Mouse (Mus musculus) retina, adult 2 months (tissue): Measurements from ENCODE around the gene Hoxd13.

ENCODE experiments used
- DNase-seq: peaks from one replicate; pipeline ENCODE4 v3.0.0-alpha.2; 2012; ENCODE audit warnings: low read depth, low spot score

Hoxd13 gene

DNA sequence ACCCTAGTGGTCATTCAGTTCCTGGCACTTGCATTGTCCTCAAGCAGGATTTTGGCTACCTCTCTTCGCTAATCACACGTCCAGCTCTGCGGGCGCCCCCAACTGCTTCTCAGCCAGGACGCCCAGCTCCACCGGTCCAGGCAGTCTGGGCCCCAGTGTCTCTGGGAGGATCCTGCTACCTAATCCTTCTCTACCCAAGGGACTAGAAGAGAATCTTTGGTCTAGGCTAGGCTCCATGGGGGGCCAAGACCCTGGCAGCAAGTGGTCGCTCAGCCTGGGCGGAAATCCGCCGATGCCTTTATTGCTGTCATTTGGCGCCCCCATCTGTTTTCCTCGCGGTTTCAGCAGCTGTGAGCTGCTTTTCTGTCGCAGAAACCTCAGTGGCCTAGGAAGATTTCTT lies 6.4 kb upstream of the Hoxd13 start:
- DNase-seq, result no peak

DNA sequence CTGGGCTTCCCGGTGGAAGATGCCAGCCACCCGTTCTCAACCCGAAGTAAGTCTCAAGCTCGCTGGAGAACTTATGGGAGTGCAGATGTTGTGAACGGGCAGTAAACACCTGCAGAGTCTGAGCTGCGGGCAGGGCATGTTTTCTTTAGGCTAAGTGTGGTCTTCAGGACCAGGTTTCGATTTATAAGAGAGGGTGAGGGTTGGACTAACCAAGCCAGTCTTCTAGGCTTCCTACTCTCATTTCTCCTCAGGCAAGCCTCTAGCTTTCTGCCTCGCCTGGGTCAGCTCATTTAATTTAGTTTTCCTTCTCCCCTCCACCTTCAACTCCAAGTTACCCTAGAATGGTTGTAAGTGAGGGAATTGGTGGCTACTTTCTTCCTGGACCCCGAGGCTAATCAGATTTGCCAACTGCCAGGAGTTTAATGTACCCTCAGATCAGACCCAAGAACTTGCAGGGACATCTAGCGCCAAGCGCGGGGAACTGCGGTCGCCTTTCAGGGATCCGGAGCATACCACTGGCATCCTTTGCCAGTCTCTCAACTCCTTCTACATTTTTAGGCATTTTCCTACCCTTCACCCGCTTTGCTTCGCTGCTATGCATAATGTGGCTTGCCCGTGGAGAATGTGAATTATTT lies 4.7 kb upstream of the Hoxd13 start:
- no peak for DNase-seq

DNA sequence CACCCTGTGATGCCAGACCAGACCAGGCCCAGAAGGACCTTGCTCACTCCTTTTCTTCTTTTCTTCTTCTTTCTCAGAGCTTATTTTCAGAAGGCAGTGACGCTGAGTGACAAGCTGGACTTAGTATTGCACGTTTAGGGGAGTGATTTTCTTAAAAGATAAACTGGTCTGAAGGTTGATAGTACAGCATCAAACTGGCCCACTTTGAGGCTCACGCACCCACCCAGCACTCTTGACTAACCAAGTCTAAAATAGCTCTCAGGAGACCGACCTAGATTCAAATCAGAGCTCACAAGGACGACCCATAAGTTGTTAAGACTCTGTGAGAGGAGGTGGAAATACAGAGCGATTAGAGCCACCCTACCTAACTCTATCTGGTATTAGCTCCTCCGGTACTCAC lies 1.7 kb upstream of the Hoxd13 start:
- DNase-seq, result no peak

DNA sequence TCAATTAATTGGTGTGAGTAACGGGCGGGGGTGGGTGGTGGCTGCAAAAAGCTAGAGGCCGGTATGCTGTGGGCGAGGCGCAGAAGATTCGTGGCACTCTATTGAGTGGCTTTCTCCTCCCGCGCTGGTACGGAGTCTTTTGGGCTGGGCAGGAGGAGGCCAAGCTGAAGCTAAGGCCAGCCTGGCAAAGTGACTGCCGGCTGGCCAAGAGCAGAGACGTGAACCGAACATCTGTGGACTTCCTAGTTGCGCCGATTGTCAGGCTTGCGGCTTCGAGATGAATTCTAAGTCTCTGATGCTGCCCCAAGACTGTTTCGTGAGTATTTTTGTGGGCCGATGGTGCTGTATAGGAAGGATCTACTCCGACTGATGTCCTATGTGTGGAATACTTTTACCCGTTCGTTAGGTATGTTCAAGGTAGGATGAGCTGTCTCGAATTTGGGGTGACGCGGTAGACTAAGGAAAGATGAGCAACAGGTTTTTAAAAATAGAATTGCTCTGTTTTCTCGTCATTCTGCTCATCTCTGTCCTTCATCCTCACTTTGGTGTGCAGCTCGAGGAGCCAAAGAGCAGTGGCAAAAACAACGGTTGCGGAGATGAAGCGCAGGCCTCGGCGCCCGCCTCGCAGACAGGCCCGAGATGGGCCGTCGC lies 794 bp upstream of the Hoxd13 start:
- DNase-seq, result no peak

DNA sequence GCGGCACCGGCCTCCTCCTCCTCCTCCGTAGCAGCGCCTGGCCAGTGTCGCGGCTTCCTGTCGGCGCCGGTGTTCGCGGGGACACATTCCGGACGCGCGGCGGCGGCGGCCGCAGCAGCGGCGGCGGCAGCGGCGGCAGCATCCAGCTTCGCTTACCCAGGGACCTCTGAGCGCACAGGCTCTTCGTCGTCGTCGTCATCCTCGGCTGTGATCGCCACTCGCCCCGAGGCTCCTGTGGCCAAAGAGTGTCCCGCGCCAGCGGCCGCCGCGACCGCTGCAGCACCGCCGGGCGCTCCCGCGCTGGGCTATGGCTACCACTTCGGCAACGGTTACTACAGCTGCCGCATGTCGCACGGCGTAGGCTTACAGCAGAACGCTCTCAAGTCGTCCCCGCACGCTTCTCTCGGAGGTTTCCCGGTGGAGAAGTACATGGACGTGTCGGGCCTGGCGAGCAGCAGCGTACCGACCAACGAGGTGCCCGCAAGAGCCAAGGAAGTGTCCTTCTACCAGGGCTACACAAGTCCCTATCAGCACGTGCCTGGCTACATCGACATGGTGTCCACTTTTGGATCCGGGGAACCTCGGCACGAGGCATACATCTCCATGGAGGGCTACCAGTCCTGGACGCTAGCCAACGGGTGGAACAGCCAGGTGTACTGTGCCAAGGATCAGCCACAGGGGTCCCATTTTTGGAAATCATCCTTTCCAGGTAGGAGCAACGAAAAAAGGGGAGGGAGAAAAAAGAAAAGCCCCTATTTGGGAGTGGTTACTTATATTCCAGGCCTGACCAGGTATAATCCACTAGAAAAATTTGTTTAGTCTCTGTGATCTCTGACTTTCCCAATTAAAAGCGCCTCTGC lies 490 bp downstream of the Hoxd13 start:
- no peak for DNase-seq

DNA sequence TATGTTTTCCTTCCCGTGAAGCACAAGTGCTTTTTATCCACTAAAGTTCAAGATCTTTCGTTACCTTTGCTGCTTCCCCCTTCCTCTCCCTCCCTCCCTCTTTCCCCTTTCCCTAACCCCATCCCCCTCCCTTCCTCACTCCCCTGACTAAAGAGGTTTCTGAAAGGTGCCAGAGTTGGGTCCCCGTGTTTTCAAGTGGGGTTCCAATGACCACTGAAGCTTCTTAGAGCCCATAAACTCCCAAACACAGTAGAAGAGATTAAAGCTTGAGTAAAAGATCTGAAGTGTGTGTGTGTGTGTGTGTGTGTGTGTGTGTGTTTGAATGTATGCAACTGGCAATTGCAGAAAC lies 1.1 kb downstream of the Hoxd13 start:
- no peak for DNase-seq

DNA sequence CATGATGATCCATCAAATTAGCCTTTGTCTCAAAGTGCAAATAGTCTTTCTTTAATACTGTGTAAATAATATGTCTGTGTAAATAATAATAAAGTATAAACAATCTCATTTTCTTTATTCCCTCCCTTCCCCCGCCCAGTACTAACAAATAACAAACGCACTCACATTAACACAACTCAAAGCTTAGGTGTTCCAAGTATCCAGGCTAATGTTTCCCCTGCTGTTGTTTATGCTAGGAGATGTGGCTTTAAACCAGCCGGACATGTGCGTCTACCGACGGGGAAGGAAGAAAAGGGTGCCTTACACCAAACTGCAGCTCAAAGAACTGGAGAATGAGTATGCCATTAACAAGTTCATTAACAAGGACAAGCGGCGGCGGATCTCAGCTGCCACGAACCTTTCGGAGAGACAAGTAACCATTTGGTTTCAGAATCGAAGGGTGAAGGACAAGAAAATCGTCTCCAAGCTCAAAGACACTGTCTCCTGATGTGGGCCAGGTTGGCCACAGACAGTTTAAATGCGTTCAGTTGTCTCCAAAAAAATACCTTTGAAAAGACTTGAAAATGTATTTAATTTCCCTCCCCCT lies 1.6 kb downstream of the Hoxd13 start:
- no peak for DNase-seq

DNA sequence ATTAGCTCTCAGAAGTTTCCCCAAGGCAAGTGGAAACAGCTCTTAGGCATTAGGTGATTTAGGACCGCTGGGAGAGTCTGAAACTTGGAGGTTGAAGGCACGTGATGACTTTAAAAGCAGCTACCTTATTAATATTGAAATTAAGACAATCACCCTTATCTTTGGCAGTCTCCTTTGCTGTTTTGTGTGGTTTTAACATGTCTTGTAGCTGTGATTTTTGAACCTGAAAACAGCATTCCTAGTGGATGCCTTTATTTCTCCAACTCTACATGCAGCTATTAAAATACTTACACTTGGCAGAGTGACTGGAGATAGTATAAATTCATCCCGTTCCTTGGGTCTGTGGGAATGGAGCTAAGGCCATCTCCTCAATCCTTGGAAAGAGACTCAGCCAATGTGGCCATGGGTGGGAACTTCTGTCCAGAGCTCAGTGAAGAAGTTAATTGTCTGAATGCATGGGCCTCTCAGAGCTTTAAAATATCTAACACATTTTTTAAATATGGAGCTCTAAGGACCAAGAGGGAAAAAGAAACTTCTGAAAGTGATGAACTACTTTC lies 2.6 kb downstream of the Hoxd13 start:
- DNase-seq, result no peak

DNA sequence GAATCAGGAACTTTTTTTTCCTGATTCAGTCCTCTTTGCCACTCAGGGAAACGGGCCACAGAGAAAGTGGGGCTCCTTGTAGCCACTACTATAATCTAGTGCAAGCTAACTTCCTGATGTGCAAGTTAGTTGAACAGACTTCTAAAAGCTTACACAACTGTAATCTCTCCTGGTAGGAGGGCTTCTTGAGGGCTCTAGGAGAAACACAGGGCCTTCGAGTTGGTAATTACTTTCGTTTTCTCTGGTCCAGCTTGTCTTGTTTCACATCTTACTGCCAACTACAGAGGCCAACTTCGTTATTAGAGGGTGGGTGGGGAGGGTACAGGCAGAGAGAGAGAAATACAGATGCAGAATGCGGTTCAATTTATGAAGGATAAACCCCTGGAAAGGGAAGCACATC lies 3.7 kb downstream of the Hoxd13 start:
- DNase-seq, result no peak

DNA sequence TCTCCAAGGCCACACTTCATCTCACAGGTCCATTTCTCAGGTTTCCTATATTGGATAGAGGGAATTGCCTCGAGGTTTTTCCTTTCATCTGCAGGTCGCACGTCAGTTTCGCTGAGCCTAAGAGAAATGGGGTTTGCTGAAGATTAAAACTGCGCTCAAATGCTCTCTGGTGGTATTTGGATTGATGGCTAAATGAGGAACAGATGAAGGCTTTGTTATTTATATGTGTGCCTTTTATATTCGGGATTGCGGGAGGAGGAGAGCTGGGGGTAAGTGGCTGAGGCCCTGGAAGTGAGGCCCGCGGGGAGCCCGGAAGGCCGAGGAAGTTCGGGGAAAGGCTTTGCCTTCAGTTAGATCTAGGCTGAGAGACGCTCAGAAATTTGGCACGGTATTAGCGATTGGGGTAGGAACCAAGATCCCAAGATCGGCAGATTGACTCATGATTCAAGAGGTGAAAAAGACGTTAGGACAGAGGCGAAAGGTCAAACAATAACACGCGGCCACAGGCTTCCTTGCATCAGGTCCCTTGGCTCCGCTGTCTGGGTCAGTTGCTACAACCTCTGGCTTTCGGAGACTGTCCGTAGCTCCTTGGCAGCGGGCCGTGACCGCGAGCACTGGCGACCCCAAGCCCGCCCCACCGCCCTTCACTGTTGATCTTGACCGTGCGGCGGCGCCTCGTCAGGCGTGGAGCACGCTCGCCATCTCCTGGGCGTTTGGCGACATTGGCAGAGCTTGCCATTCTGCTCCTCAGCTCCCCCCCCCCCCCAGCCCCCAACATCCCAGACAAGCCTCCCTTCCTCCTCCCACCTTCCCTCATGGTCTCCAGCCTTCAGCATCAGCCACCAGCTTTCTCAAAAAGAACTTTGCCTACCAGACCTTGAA lies 4.6 kb downstream of the Hoxd13 start:
- DNase-seq, result no peak

DNA sequence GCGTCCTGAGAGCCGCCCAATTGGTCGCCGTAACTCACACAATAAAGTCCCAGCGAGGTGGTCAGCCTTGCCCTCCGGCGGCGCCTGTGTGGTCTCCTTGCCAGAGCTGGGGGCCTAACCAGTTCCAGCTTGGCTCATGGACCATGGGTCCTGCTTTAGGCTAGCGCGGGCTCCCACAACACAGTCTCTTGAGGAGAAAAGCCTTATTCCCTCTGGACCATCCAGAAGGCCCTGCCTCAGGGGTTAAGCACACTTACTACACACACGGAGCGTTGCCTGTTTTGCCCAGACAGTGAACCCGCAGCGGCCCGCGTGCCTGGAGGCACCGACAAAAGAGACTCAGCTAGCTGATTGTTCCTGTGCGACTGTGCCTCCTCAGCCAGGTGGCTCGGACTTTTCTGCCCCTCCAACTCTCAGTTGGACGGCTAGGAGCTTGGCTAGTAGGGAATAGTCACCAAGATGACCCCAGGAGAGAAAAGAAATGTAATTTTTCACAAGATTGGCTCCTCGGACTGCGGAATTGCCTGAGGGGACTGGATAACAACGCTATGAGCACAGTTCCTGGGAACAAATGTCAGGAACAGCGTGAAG lies 5.8 kb downstream of the Hoxd13 start:
- DNase-seq, result no peak

DNA sequence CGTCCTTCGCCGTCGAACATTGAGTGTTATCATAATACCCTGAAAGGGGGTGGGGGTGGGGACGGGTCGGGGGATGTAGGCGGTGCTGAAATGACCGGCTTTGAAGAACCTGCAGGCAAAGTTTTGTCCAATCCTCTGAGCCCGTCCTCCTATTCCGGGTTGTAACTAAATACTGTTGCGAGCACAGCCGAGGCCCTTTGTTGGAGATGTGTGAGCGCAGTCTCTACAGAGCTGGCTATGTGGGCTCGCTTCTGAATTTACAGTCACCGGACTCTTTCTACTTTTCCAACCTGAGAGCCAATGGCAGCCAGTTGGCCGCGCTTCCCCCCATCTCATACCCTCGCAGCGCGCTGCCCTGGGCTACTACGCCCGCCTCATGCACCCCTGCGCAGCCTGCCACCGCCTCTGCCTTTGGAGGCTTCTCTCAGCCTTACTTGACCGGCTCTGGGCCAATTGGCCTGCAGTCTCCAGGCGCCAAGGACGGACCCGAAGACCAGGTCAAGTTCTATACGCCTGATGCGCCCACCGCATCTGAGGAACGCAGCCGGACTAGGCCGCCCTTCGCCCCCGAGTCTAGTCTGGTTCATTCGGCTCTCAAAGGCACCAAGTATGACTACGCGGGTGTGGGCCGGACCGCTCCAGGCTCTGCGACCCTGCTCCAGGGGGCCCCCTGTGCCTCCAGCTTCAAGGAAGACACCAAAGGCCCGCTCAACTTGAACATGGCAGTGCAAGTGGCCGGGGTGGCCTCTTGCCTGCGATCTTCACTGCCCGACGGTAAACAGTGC lies 7.0 kb downstream of the Hoxd13 start, which contains the start of gene Hoxd12:
Hoxd12 (plus strand) TSS at position 133 of the 785 bp plus-strand sequence.
- no peak for DNase-seq

DNA sequence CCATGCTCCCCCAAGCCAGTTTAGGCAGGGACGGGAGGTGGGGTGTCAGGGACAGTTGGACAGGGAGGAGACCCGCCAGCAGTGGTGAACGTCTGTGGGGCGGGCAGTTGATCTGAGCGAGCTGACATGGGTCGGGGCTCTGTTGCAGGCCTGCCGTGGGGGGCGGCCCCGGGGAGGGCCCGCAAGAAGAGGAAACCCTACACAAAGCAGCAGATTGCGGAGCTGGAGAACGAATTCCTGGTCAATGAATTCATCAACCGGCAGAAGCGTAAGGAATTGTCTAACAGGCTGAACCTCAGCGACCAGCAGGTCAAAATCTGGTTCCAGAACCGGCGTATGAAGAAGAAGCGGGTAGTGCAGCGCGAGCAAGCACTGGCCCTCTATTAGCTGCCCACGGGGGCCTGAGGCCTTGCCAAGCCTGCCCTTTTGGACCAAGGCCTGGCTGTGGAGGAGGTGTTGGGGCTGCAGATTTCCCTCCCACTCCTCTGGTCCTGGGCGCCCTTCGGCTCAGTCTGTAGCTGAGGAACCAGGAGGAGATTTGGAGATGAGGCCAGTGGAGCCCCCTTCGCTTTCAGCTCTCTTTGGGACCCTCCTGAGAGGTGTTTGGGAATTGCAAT lies 7.7 kb downstream of the Hoxd13 start:
- no peak for DNase-seq

DNA sequence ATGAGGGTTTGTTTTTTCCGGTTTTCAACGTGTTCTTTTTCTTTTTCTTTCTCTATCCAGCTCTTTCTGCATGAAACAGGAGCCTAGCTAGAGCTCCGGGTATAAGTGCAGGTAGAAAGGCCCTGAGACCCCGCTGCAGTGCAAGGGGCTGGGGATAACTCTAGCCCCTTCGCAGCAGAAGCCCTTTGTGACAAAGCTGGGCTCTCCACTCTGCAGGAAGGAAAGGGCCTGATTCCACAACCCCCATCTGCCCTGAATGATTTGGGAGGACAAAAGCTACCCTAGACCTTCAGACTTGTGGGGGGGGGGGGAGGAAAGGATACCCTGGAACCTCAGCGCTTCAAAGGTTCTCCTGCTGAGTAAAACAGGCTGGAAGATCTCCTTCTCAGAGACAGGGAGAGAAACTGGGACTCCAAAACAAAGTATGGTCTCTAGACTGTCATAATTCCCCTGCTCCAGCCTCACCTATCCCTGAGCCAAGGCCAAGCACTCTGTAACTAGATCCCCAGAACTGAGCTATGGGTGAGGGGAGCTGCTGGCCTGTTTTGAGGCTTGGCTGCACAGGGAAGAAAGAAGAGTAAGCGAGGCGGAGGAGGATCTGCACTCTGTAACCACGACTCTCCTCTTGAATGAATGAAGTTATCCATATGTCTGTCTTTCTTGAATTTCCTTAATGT lies 8.4 kb downstream of the Hoxd13 start:
- DNase-seq, result no peak

DNA sequence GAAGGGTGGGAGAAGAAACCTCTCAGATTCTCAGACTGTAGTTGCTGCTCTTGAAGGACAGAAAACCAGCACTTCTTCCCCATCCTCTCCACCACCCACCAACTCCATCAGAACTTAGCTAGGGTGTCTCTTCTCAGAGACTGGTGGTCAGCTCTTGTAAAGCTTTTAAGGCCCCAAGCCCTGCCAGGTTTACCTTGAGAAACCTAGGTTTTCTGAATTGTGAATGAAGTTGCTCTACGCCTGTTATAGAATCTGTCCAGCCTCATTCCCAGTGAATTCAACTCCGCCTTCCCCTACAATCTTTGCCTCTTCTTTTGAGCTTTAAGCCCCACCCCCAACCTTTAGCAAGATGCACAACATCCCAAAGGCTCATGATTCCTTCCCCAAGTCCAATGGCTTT lies 9.0 kb downstream of the Hoxd13 start:
- no peak for DNase-seq

DNA sequence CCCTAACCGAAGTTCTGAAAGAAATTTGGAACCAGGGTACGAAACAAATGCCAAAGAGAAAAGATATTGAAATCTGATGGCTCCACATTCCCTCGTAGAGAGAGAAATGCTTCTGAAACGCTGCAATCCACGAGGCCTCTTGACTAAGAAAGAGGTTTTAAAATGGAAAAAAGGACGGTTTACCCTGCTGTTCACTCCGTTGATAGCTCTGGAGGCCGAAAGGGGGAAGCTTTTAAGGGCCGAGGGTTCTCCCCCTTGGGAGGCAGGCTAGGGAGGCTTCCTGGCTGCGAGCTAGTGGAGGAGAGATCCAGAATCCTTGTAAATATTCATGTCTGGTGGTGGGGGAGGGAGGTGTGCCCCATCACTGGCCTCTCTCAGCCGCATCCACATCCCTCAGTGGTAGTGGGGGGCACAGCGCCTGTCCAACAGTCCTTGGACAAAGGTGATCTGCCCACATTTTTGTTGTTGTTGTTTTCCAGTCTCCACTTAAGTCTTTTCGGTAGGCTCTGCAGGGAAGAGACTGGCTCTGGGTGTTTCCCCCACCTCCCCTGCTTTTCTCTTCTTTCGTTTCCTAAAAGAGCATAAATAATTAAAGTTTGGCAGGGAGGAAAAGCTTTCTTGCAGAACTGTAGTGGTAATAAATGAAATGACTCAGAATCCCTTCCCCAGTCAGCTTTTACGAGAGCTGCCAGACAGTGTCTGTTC lies 10.9 kb downstream of the Hoxd13 start, which contains the start of gene Hoxd11:
Hoxd11 (plus strand) TSS at position 667 of the 705 bp plus-strand sequence.
- DNase-seq, result no peak

DNA sequence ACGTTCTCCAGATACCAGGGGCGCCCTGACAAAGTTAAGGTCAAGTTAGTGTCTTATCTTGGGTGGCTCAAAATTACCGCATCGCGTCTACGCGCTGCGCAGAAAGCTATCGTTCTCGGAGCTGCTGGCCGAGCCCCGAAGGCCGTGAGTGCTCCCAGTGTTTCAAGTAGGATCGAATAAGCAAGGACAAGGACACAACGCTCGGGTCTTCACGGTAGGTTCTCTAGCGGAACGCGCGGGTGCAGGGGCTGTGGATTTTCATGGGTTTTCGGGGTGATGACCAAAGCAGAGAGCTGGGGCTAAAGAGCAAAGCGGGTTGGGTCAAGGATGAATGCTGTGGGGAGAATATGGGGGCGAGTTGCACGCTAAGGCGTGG lies 11.5 kb downstream of the Hoxd13 start:
- no peak for DNase-seq

DNA sequence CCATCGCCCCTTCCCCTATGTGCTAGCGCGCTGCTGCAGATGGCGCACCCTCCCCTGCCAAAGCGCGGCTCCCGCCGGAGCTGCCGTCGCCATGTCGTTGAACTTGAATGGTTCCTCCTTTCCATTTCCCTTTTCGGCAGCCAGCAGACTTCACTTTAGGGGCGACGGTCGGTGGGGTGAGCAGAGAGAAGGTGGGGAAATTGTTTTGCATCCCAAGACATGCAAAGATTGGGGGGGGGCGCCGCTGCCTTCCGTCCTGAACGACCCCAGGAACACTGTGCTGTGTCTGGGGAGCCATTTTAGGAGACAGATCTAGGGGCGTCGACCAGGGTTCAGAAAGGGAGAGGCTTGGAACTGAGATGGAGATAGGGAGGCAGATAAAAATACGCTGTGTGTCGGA lies 11.9 kb downstream of the Hoxd13 start:
- DNase-seq, result no peak
